Mouse (Mus musculus): Measurements from ENCODE around the gene Hoxc8. TPM values are rescaled to one million over a fixed set of nuclear protein-coding genes. Genes with fewer than 3 reads are reported as not detected.

The Hoxc8 gene
- total and polyA plus RNA-seq, 3 experiments = 0.31 to 1.7 TPM; not detected in 1

DNA sequence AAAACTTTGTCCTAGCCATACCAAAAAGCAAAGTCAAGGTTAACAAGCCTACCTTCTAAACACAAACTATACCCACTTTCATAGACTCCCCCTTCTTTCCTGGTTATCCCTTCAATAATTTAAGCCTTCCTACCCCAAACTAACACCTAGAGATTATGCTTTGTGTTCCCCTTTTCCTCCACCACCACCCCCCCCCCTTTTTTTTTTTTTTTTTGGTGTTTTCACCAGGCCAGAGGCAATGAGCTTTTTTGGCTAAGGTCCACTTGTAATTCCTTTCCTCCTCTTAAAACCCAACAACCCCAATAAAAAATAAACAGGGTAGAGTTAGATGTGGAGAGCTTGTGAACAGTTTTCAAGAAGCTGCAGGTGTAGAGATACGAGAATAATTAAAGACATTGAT is 21.1 kb upstream of the Hoxc8 start:
- peaks cover 12 to 19% of the 10 kb centered on the region in 2 experiments for H3K4me1 ChIP-seq (ENCODE audit: control insufficient read depth in 1 of 2, insufficient read depth in 2 of 2, low read length in 2 of 2)
- H3K9me3 ChIP-seq (replicated peaks; ENCODE audit: insufficient read depth, low read length) = no peaks in the 10 kb centered on the region
- peaks cover 31% of the 10 kb centered on the region for H3K79me2 ChIP-seq (ENCODE audit: control insufficient read depth, insufficient read depth, low read length, poor library complexity)
- DNase-seq (ENCODE audit: low read depth, low spot score) = no peak
- no peak overlapping the region for H3K4me3 ChIP-seq (ENCODE audit: control insufficient read depth in 1 of 2, insufficient read depth in 1 of 2, low read depth in 2 of 2, low read length in 2 of 2)
- H3K9ac ChIP-seq (ENCODE audit: control insufficient read depth, low read depth, low read length, poor library complexity, severe bottlenecking) = no peak overlapping the region
- H3K36me3 ChIP-seq (ENCODE audit: control insufficient read depth in 1 of 2, insufficient read depth in 2 of 2, low read length in 2 of 2) = peaks cover 0 to 18% of the 10 kb centered on the region in 2 experiments; a peak in 2 of 4 replicates
- H3K27ac ChIP-seq (ENCODE audit: control insufficient read depth, low read depth, low read length) = no peak overlapping the region
- no peaks in the 10 kb centered on the region; a peak in 2 of 4 replicates for H3K27me3 ChIP-seq (ENCODE audit: control insufficient read depth in 1 of 2, insufficient read depth in 2 of 2, low read length in 2 of 2)
- TF ChIP-seq ETS1 (IDR thresholded peaks at IDR 0.05; ENCODE audit: low read depth, low read length) = 0 out of 2 replicates have a peak, but pooled peaks have one; percentile 22
- peak; percentile 97 for TF ChIP-seq ZNF384 (IDR thresholded peaks at IDR 0.05; ENCODE audit: low read depth, low read length)
- TF ChIP-seq MAZ (IDR thresholded peaks at IDR 0.05; ENCODE audit: low read depth, low read length) = peak; percentile 69
- TF ChIP-seq MAFK (IDR thresholded peaks at IDR 0.05; ENCODE audit: borderline replicate concordance, low read depth, low read length) = no peak

DNA sequence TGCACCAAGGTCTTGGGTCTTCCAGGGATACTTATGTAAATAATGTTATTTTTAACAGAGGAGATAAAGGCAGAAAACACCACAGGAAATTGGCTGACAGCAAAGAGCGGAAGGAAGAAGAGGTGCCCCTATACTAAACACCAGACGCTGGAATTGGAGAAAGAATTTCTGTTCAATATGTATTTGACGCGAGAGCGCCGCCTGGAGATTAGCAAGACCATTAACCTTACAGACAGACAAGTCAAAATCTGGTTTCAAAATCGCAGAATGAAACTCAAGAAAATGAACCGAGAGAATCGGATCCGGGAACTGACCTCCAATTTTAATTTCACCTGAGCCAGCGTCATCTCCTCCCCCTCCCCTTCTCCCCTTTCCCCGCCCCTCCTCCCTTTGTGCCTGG is 19.7 kb upstream of the Hoxc8 start:
- Histone ChIP-seq H3K4me1 (ENCODE audit: control insufficient read depth in 1 of 2, insufficient read depth in 2 of 2, low read length in 2 of 2) (peaks cover 12 to 19% of the 10 kb centered on the region in 2 experiments), H3K36me3 (ENCODE audit: control insufficient read depth in 1 of 2, insufficient read depth in 2 of 2, low read length in 2 of 2) (peaks cover 0 to 18% of the 10 kb centered on the region in 2 experiments; a peak in 2 of 4 replicates), H3K27ac (ENCODE audit: control insufficient read depth, low read depth, low read length) (no peak overlapping the region), H3K79me2 (ENCODE audit: control insufficient read depth, insufficient read depth, low read length, poor library complexity) (peaks cover 35% of the 10 kb centered on the region), H3K27me3 (ENCODE audit: control insufficient read depth in 1 of 2, insufficient read depth in 2 of 2, low read length in 2 of 2) (no peaks in the 10 kb centered on the region), H3K9ac (ENCODE audit: control insufficient read depth, low read depth, low read length, poor library complexity, severe bottlenecking) (peak overlapping the region; percentile 23; the same call in 1 of the 2 replicates), H3K4me3 (ENCODE audit: control insufficient read depth in 1 of 2, insufficient read depth in 1 of 2, low read depth in 2 of 2, low read length in 2 of 2) (peak overlapping the region in 1 of 2 experiments; percentile 10; a peak in 2 of 4 replicates), H3K9me3 (replicated peaks; ENCODE audit: insufficient read depth, low read length) (no peaks in the 10 kb centered on the region)
- peak; percentile 72 for DNase-seq (ENCODE audit: low read depth, low spot score)
- TF ChIP-seq EP300 (IDR thresholded peaks at IDR 0.05; ENCODE audit: low read depth in 1 of 2, low read length in 2 of 2) = no peak
- TF ChIP-seq POLR2AphosphoS5 (IDR thresholded peaks at IDR 0.05; ENCODE audit: borderline replicate concordance, low read depth, low read length) = no peak
- no peak for TF ChIP-seq KAT2A (conservative IDR thresholded peaks at IDR 0.05; ENCODE audit: low read depth, low read length)
- TF ChIP-seq CHD1 (IDR thresholded peaks at IDR 0.05; ENCODE audit: low read depth, low read length) = no peak
- TF ChIP-seq POLR2AphosphoS2 (IDR thresholded peaks at IDR 0.05; ENCODE audit: low read length) = no peak
- no peak for TF ChIP-seq E2F4 (IDR thresholded peaks at IDR 0.05; ENCODE audit: borderline replicate concordance, low read depth, low read length)
- no peak for TF ChIP-seq UBTF (IDR thresholded peaks at IDR 0.05; ENCODE audit: borderline replicate concordance, insufficient read depth, low read depth, low read length)
- TF ChIP-seq ZC3H11A (IDR thresholded peaks at IDR 0.05; ENCODE audit: low read depth, low read length) = peak; percentile 39; the same call in 1 of the 2 replicates
- no peak for TF ChIP-seq BHLHE40 (IDR thresholded peaks at IDR 0.05; ENCODE audit: borderline replicate concordance, low read depth, low read length)
- no peak for TF ChIP-seq TAL1 (IDR thresholded peaks at IDR 0.05; ENCODE audit: low read length)
- TF ChIP-seq NRF1 (IDR thresholded peaks at IDR 0.05; ENCODE audit: insufficient read depth, low read depth, low read length, poor library complexity, severe bottlenecking) = no peak
- TF ChIP-seq SMC3 (IDR thresholded peaks at IDR 0.05; ENCODE audit: low read depth, low read length) = peak; percentile 52
- TF ChIP-seq TCF12 (IDR thresholded peaks at IDR 0.05; ENCODE audit: low read depth, low read length) = no peak
- TF ChIP-seq TBP (IDR thresholded peaks at IDR 0.05; ENCODE audit: low read depth, low read length) = no peak
- no peak for TF ChIP-seq USF2 (IDR thresholded peaks at IDR 0.05; ENCODE audit: borderline replicate concordance in 1 of 2, insufficient read depth in 1 of 2, low read depth in 1 of 2, low read length in 2 of 2)
- no peak for TF ChIP-seq ETS1 (IDR thresholded peaks at IDR 0.05; ENCODE audit: low read depth, low read length)
- no peak for TF ChIP-seq NELFE (IDR thresholded peaks at IDR 0.05; ENCODE audit: low read depth, low read length)
- no peak for TF ChIP-seq ZKSCAN1 (IDR thresholded peaks at IDR 0.05; ENCODE audit: low read depth, low read length)
- TF ChIP-seq MAFK (IDR thresholded peaks at IDR 0.05; ENCODE audit: borderline replicate concordance, low read depth, low read length) = no peak
- TF ChIP-seq MAX (IDR thresholded peaks at IDR 0.05; ENCODE audit: low read length) = no peak
- TF ChIP-seq POLR2A (IDR thresholded peaks at IDR 0.05; ENCODE audit: control insufficient read depth in 1 of 2, insufficient read depth in 1 of 2, low read depth in 1 of 2, low read length in 2 of 2, poor library complexity in 1 of 2) = no peak
- peak; percentile 41 for TF ChIP-seq RAD21 (IDR thresholded peaks at IDR 0.05; ENCODE audit: low read depth, low read length)
- 0 out of 2 replicates have a peak, but pooled peaks have one; percentile 23 for TF ChIP-seq HCFC1 (IDR thresholded peaks at IDR 0.05; ENCODE audit: low read depth, low read length)
- TF ChIP-seq SIN3A (IDR thresholded peaks at IDR 0.05; ENCODE audit: low read length) = peak; percentile 63
- no peak for TF ChIP-seq CHD2 (IDR thresholded peaks at IDR 0.05; ENCODE audit: low read length)
- 0 out of 2 replicates have a peak, but pooled peaks have one; percentile 15 for TF ChIP-seq ZNF384 (IDR thresholded peaks at IDR 0.05; ENCODE audit: low read depth, low read length)
- TF ChIP-seq RCOR1 (IDR thresholded peaks at IDR 0.05; ENCODE audit: low read depth, low read length) = no peak
- no peak for TF ChIP-seq MYB (IDR thresholded peaks at IDR 0.05; ENCODE audit: low read depth, low read length)
- TF ChIP-seq USF1 (IDR thresholded peaks at IDR 0.05; ENCODE audit: low read depth, low read length) = no peak
- no peak for TF ChIP-seq MXI1 (IDR thresholded peaks at IDR 0.05; ENCODE audit: low read depth, low read length)
